Mouse (Mus musculus) liver, adult 2 months (tissue): ENCODE data around the gene Fbn1. TPM values are rescaled to one million over a fixed set of nuclear protein-coding genes. Genes with fewer than 3 reads are reported as not detected.

Source experiments
- DNase-seq: peaks from one replicate; pipeline ENCODE4 v3.0.0-alpha.2; 2011; ENCODE audit warnings: low read depth, low spot score; ENCODE audit errors: extremely low read depth
- H3K27ac ChIP-seq: fragments of 200-500 bp; replicated peaks from 2 replicates; pipeline ENCODE4 v1.5.1; 2012; ENCODE audit warnings: low read depth, mild to moderate bottlenecking, control low read depth, inconsistent platforms, low read length; ENCODE audit not compliant: insufficient read depth
- H3K27me3 ChIP-seq: fragments of 200-500 bp; 2 replicates; pipeline ENCODE4 v1.6.1; 2012; ENCODE audit warnings: mild to moderate bottlenecking, moderate library complexity, low read length, inconsistent platforms; ENCODE audit not compliant: control insufficient read depth, insufficient read depth
- H3K36me3 ChIP-seq: fragments of 200-500 bp; 2 replicates; pipeline ENCODE4 v1.6.1; 2012; ENCODE audit warnings: low read length, inconsistent platforms; ENCODE audit not compliant: control insufficient read depth, insufficient read depth
- H3K4me1 ChIP-seq: fragments of 200-500 bp; 2 replicates; pipeline ENCODE4 v1.6.1; 2011; ENCODE audit warnings: low read length; ENCODE audit not compliant: control insufficient read depth, insufficient read depth
- H3K4me3 ChIP-seq: fragments of 200-500 bp; 2 replicates; pipeline ENCODE4 v1.5.1; 2011; ENCODE audit warnings: low read depth, mild to moderate bottlenecking, control low read depth, low read length, moderate library complexity; ENCODE audit not compliant: insufficient read depth
- H3K79me2 ChIP-seq: fragments of 200-500 bp; 2 replicates; pipeline ENCODE4 v1.6.1; 2012; ENCODE audit warnings: inconsistent platforms, mild to moderate bottlenecking, low read length, moderate library complexity; ENCODE audit not compliant: control insufficient read depth, insufficient read depth
- H3K9ac ChIP-seq: fragments of 200-500 bp; 2 replicates; pipeline ENCODE4 v1.6.1; 2012; ENCODE audit warnings: low read depth, mild to moderate bottlenecking, control low read depth, inconsistent platforms, low read length
- CTCF ChIP-seq: fragments of 200-500 bp; IDR thresholded peaks from 2 replicates; pipeline ENCODE4 v1.5.1; 2011; ENCODE audit warnings: low read depth, low read length, control low read depth
- POLR2A ChIP-seq: fragments of 200-500 bp; IDR thresholded peaks from 2 replicates; pipeline ENCODE4 v1.6.1; 2011; ENCODE audit warnings: low read length, control low read depth; ENCODE audit not compliant: insufficient read depth; ENCODE audit errors: extremely low read depth
- WGBS: fragments of 180-500 bp; shearing (Covaris S2); methylation state at CpG from one replicate; pipeline ENCODE4 v1.1.7; 2018; 5-methylcytosine and 5-hydroxymethylcytosine counted together
- polyA plus RNA-seq: library from polyadenylated mRNA; depleted of rRNA; stranded (reverse); fragments of >200 nt; gene quantifications from 2 replicates; pipeline ENCODE4 v1.2.3, GENCODE M21; 2012
- total RNA-seq: library from RNA; depleted of rRNA; stranded (reverse); fragments of >200 nt; gene quantifications from 2 replicates; pipeline ENCODE4 v1.2.3, GENCODE M21; 2014

Gene Fbn1
- total and polyA plus RNA-seq, 2 experiments = 0.84 to 2.6 TPM

DNA sequence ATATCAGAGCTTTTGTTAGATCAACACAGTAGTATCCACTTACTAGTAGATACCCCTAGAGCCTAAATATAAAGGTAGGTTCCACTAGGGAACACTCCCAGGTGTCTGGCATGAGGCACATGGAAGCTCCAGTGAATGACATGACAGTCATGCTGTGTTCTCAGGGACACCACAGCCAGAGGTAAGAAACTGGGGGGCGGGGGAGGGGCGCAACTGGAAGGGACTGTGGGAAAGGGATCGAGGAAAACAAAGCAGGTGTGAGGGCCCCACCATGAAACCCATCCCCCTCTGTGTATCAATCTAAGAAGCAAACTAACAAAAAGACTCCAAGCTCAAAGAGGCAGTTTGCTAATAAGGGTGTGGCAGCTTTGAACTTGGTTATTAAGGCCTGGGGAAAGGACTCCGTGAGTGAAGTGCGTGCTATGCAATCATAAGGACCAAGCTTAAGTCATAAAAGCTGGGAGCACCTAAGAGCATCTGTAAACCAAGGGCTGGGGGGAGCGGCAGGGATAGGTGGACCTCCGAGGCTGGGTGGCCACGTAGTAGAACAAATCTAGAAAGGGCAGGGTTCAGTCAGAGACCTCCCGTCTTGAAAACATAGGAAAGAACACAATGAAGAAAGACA is 60.4 kb downstream of the Fbn1 start:
- WGBS = 65% methylated on average over 9 of the region's 9 CpGs
- TF ChIP-seq POLR2A (no peak), CTCF (no peak)
- Histone ChIP-seq H3K4me1 (no peaks in the 10 kb centered on the region), H3K4me3 (no peak overlapping the region), H3K9ac (no peak overlapping the region), H3K27ac (no peak overlapping the region), H3K79me2 (no peaks in the 10 kb centered on the region), H3K36me3 (no peaks in the 10 kb centered on the region), H3K27me3 (no peaks in the 10 kb centered on the region)
- no peak for DNase-seq

DNA sequence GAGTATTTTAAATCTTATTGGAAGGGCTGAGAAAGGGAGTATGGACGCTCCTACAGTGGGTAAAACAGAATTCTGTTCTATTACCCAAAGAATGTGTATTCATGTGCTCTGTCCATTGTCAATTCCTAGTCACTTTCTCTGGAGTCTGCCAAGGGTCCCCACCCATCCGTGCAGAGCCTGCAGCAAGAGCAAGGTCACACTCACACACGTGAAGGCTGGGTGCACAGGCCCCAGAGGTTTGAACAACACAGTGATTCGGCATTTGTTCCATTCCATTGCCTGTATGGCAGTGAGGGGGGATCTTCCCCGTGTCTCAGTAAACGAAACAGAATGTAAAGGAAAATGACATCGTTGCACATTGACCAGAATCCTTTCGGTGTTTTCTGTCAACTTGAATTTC is 69.4 kb downstream of the Fbn1 start:
- no peaks in the 10 kb centered on the region for H3K36me3 ChIP-seq
- no peak overlapping the region for H3K27ac ChIP-seq
- H3K79me2 ChIP-seq = no peaks in the 10 kb centered on the region
- no peak overlapping the region for H3K9ac ChIP-seq
- no peak for DNase-seq
- WGBS = 79% methylated on average over 8 of the region's 8 CpGs
- no peak overlapping the region for H3K4me3 ChIP-seq
- H3K27me3 ChIP-seq = 0 out of 2 replicates have a peak, but pooled peaks cover 2% of the 10 kb centered on the region
- no peak for TF ChIP-seq CTCF
- H3K4me1 ChIP-seq = no peaks in the 10 kb centered on the region

DNA sequence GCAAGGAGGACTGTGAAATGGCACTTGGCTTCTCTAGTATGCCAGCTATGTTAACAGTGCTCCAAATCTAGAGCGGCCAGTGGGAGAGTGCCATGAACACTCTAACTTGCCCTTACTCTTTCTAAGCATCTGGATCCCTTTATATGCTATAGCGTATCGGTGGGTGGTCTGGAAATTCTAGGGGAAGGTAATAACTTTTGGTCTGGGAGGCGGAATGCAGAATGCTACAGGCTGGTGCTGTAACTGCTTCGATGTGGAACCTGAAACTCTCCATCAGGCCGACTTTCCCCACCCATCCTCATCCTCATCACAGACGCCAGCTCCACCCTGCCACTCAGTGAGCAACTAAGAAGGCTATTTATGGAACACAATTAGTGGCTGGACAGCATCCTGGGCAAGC is 71.6 kb downstream of the Fbn1 start:
- Histone ChIP-seq H3K4me3 (no peak overlapping the region), H3K27me3 (0 out of 2 replicates have a peak, but pooled peaks cover 2% of the 10 kb centered on the region), H3K27ac (no peak overlapping the region), H3K9ac (no peak overlapping the region), H3K4me1 (no peaks in the 10 kb centered on the region), H3K79me2 (no peaks in the 10 kb centered on the region), H3K36me3 (no peaks in the 10 kb centered on the region)
- TF ChIP-seq POLR2A (no peak), CTCF (no peak)
- 84% methylated on average over 7 of the region's 7 CpGs for WGBS
- no peak for DNase-seq

DNA sequence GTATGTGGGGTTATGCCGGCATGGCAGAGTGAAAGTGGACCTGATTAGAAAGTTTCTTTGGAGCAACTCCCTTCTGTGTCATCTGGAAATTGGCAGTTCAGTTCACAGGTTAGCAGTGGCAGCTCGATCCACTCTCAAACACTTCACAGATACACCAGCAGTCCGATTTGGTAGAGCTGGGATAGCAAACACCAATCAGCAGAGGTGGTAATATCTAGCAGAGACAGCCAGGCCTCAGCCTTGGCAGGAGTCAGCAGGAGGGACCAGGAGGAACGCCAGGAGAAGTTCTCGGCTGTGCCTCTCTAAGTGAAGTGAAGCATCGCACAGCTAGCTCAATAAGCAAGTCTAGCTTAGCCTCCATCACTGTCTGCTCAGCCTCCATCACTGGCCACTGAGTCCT is 74.3 kb downstream of the Fbn1 start:
- TF ChIP-seq POLR2A = no peak
- no peak for TF ChIP-seq CTCF
- 87% methylated on average over 6 of the region's 6 CpGs for WGBS
- Histone ChIP-seq H3K4me3 (no peak overlapping the region), H3K36me3 (no peaks in the 10 kb centered on the region), H3K27me3 (0 out of 2 replicates have a peak, but pooled peaks cover 2% of the 10 kb centered on the region), H3K9ac (no peak overlapping the region), H3K27ac (no peak overlapping the region), H3K79me2 (no peaks in the 10 kb centered on the region), H3K4me1 (no peaks in the 10 kb centered on the region)
- DNase-seq = no peak

DNA sequence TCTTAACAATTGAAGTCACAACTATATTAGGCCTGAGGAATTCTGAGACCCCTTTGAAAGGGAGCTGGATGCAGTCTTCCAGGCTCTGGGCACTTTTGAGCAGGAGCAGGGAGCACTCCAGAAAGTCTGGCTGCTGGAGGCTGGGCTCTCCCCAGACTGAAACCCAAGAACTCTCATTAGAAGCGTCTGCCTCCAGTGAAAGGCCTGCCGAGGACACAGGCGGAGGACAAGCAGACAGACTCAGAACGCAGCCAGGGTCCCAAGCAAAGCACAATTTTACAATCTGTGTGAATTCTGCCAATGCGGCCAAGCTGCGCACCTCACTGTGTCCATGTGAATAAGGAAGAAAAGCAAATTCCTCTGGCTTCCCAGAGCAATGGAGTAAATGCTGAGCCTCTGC is 76.3 kb downstream of the Fbn1 start:
- Histone ChIP-seq H3K9ac (no peak overlapping the region), H3K4me1 (no peaks in the 10 kb centered on the region), H3K36me3 (no peaks in the 10 kb centered on the region), H3K27me3 (0 out of 2 replicates have a peak, but pooled peaks cover 2% of the 10 kb centered on the region), H3K27ac (no peak overlapping the region), H3K79me2 (no peaks in the 10 kb centered on the region), H3K4me3 (no peak overlapping the region)
- TF ChIP-seq CTCF (no peak), POLR2A (no peak)
- 74% methylated on average over 6 of the region's 6 CpGs for WGBS
- no peak for DNase-seq

DNA sequence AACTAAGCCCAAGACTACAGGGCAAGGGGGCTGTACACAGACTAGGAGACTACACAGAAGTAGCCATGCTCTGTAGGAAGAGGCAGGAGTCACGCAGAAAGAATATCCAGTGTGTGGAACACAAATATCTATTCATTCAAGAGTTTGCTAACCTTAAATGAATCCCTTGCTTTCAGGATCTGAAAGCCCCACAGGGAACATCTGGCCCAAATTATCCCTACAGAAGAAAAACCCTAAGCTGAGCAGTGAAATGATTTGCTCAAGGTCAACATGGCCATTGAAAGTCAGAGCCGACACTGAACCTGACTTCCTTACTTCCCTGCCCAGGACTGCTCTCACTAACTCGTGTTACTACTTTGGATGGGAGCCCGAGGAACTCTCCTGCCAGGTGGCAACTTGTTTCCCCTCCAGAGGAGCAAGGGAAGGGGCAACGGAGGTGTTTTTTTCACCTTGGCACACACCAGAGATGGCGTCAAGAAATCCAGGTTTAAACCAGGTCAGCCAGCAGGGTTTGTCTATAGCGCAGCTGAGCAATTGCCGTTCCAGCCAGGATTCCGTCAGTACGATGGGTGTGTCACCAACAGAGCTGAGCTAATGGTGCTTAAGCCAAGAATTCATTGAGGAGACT is 78.9 kb downstream of the Fbn1 start:
- no peak for DNase-seq
- WGBS = 76% methylated on average over 10 of the region's 10 CpGs
- Histone ChIP-seq H3K27ac (no peak overlapping the region), H3K27me3 (no peaks in the 10 kb centered on the region), H3K36me3 (no peaks in the 10 kb centered on the region), H3K9ac (no peak overlapping the region), H3K79me2 (no peaks in the 10 kb centered on the region), H3K4me1 (no peaks in the 10 kb centered on the region), H3K4me3 (no peak overlapping the region)
- TF ChIP-seq CTCF = no peak
